Mouse (Mus musculus) stomach, embryonic 15.5 days (tissue): Measurements from ENCODE around the gene Chst11. TPM values are rescaled to one million over a fixed set of nuclear protein-coding genes. Genes with fewer than 3 reads are reported as not detected.

Experiments used
- ATAC-seq: fragments of 200-750 bp; cut with Nextera tagmentation; 2 replicates; pipeline ENCODE4 v1.8.0; 2017; ENCODE audit warnings: low read depth, moderate number of reproducible peaks, moderate TSS enrichment; ENCODE audit not compliant: insufficient read depth, low FRiP score
- H3K27ac ChIP-seq: fragments of 300-500 bp; sonication (generic); 2 replicates; pipeline ENCODE4 v1.5.1; 2015; ENCODE audit warnings: mild to moderate bottlenecking, inconsistent platforms
- H3K27me3 ChIP-seq: fragments of 300-500 bp; sonication (generic); replicated peaks from 2 replicates; pipeline ENCODE4 v1.6.1; 2015; ENCODE audit warnings: inconsistent platforms
- H3K36me3 ChIP-seq: fragments of 300-500 bp; sonication (generic); 2 replicates; pipeline ENCODE4 v1.6.1; 2015; ENCODE audit warnings: inconsistent platforms
- H3K4me1 ChIP-seq: fragments of 300-500 bp; sonication (generic); 2 replicates; pipeline ENCODE4 v1.6.1; 2015; ENCODE audit warnings: inconsistent platforms
- H3K4me2 ChIP-seq: fragments of 300-500 bp; sonication (generic); 2 replicates; pipeline ENCODE4 v1.6.1; 2015; ENCODE audit warnings: mild to moderate bottlenecking, inconsistent platforms
- H3K4me3 ChIP-seq: fragments of 300-500 bp; sonication (generic); replicated peaks from 2 replicates; pipeline ENCODE4 v1.5.1; 2015; ENCODE audit warnings: inconsistent platforms
- H3K9ac ChIP-seq: fragments of 300-500 bp; sonication (generic); 2 replicates; pipeline ENCODE4 v1.6.1; 2015; ENCODE audit warnings: inconsistent platforms
- H3K9me3 ChIP-seq: fragments of 300-500 bp; sonication (generic); 2 replicates; pipeline ENCODE4 v1.6.1; 2016; ENCODE audit warnings: inconsistent platforms
- WGBS: fragments of 180-500 bp; shearing (Covaris S2); methylation state at CpG from one replicate; pipeline ENCODE4 v1.1.7; 2015; 5-methylcytosine and 5-hydroxymethylcytosine counted together
- polyA plus RNA-seq: library from polyadenylated mRNA; unstranded; fragments of >200 nt; fragmentation: Nextera tagmentation; extraction: Ambion mirVana; gene quantifications from 2 replicates; pipeline ENCODE4 v1.2.1, GENCODE M21; 2015

Gene Chst11
- polyA plus RNA-seq, 1 experiment from 2014 or later, result 1.4 TPM

GRCm38 (mm10) chr10:83135963-83136362 lies 150.7 kb downstream of the Chst11 start:
- no peak overlapping the region for H3K4me2 ChIP-seq
- H3K9me3 ChIP-seq, result no peaks in the 10 kb centered on the region
- H3K36me3 ChIP-seq, result no peaks in the 10 kb centered on the region
- no peak overlapping the region for H3K9ac ChIP-seq
- H3K4me3 ChIP-seq, result no peak overlapping the region
- no peaks in the 10 kb centered on the region for H3K27me3 ChIP-seq
- ATAC-seq, result no peak
- 79% methylated on average over 1 of the region's 1 CpGs for WGBS
- no peak overlapping the region for H3K27ac ChIP-seq
- no peaks in the 10 kb centered on the region for H3K4me1 ChIP-seq

DNA sequence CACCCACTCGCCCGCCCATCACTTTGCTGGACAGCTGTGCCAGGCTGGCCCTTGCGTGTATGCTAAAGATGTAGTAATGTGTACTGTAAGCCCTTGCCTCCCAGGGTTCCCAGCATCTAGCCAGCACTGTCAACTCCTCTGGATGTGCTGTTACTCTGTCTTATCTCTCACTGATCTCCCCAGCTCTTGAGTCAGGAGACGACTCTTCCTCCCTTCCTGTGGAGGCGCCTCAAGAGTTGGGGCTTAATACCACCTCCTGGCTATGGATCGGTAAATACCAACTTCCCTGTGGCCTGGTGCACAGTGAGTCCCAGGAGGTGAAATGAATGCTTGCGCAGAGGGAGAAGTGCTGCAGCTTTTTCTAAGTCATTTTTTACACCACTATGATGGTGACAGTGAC lies 151.8 kb downstream of the Chst11 start:
- ATAC-seq, result no peak
- no peak overlapping the region for H3K27ac ChIP-seq
- 80% methylated on average over 7 of the region's 7 CpGs for WGBS
- H3K27me3 ChIP-seq, result no peaks in the 10 kb centered on the region
- H3K4me2 ChIP-seq, result no peak overlapping the region
- H3K9ac ChIP-seq, result no peak overlapping the region
- no peaks in the 10 kb centered on the region for H3K4me1 ChIP-seq
- no peaks in the 10 kb centered on the region for H3K36me3 ChIP-seq
- no peaks in the 10 kb centered on the region for H3K9me3 ChIP-seq
- H3K4me3 ChIP-seq, result no peak overlapping the region

DNA sequence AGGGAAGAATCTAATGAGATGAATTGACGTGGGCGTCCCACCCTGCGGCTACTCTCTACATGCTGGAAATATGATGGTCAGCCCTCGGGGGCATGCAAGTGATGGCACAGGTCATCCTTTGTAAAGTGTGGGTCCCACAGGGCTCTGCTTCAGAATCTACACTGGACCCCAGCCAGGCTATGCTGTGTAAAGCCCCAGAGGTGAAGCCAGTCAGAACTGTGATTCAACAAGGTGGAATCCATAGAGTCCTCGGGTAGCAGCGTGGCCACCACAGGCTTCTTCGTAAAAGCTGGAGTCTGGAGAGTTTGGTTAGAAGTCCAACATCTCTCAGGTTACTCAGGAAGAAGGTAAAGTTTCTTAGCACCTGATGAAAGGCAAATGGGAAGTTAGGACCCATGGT lies 154.0 kb downstream of the Chst11 start:
- Histone ChIP-seq H3K4me2 (no peak overlapping the region), H3K4me3 (no peak overlapping the region), H3K36me3 (no peaks in the 10 kb centered on the region), H3K9me3 (no peaks in the 10 kb centered on the region), H3K27me3 (no peaks in the 10 kb centered on the region), H3K9ac (no peak overlapping the region), H3K27ac (no peak overlapping the region), H3K4me1 (no peaks in the 10 kb centered on the region)
- 94% methylated on average over 7 of the region's 7 CpGs for WGBS
- ATAC-seq, result no peak

- ATAC-seq, result peak; percentile 28; the same call in 1 of the 2 replicates
- Histone ChIP-seq H3K4me3 (no peak overlapping the region), H3K4me1 (no peaks in the 10 kb centered on the region), H3K9me3 (no peaks in the 10 kb centered on the region), H3K27ac (no peak overlapping the region), H3K9ac (no peak overlapping the region), H3K36me3 (no peaks in the 10 kb centered on the region), H3K27me3 (no peaks in the 10 kb centered on the region), H3K4me2 (no peak overlapping the region)
- 57% methylated on average over 16 of the region's 16 CpGs for WGBS
Observed at GRCm38 (mm10) chr10:83140258-83140936, 155.1 kb downstream of the Chst11 start.

- H3K9ac ChIP-seq, result no peak overlapping the region
- 0 out of 2 replicates have a peak, but pooled peaks cover 7% of the 10 kb centered on the region for H3K4me1 ChIP-seq
- WGBS, result 81% methylated on average over 5 of the region's 5 CpGs
- H3K27ac ChIP-seq, result no peak overlapping the region
- no peaks in the 10 kb centered on the region for H3K9me3 ChIP-seq
- no peaks in the 10 kb centered on the region for H3K27me3 ChIP-seq
- H3K4me2 ChIP-seq, result no peak overlapping the region
- no peak for ATAC-seq
- no peak overlapping the region for H3K4me3 ChIP-seq
- H3K36me3 ChIP-seq, result no peaks in the 10 kb centered on the region
Observed at GRCm38 (mm10) chr10:83141434-83141833, 156.1 kb downstream of the Chst11 start.

GRCm38 (mm10) chr10:83143049-83143448 lies 157.8 kb downstream of the Chst11 start:
- Histone ChIP-seq H3K4me1 (0 out of 2 replicates have a peak, but pooled peaks cover 7% of the 10 kb centered on the region), H3K4me2 (no peak overlapping the region), H3K9ac (no peak overlapping the region), H3K36me3 (no peaks in the 10 kb centered on the region), H3K27ac (no peak overlapping the region), H3K4me3 (no peak overlapping the region), H3K27me3 (no peaks in the 10 kb centered on the region), H3K9me3 (no peaks in the 10 kb centered on the region)
- WGBS, result 81% methylated on average over 10 of the region's 10 CpGs
- ATAC-seq, result no peak

- H3K4me1 ChIP-seq, result peaks cover 10% of the 10 kb centered on the region; the same call in 1 of the 2 replicates
- ATAC-seq, result no peak
- H3K4me2 ChIP-seq, result no peak overlapping the region
- no peak overlapping the region for H3K9ac ChIP-seq
- no peaks in the 10 kb centered on the region for H3K27me3 ChIP-seq
- H3K36me3 ChIP-seq, result no peaks in the 10 kb centered on the region
- no peaks in the 10 kb centered on the region for H3K9me3 ChIP-seq
- 58% methylated on average over 14 of the region's 14 CpGs for WGBS
- no peak overlapping the region for H3K4me3 ChIP-seq
- H3K27ac ChIP-seq, result no peak overlapping the region
Observed at GRCm38 (mm10) chr10:83145836-83146235, 160.5 kb downstream of the Chst11 start.

- no peak for ATAC-seq
- Histone ChIP-seq H3K9me3 (no peaks in the 10 kb centered on the region), H3K4me2 (no peak overlapping the region), H3K4me1 (peaks cover 29% of the 10 kb centered on the region), H3K27me3 (no peaks in the 10 kb centered on the region), H3K4me3 (no peak overlapping the region), H3K36me3 (no peaks in the 10 kb centered on the region), H3K9ac (no peak overlapping the region), H3K27ac (no peak overlapping the region)
- WGBS, result 74% methylated on average over 12 of the region's 12 CpGs
Observed at GRCm38 (mm10) chr10:83149342-83150178, 164.3 kb downstream of the Chst11 start.

GRCm38 (mm10) chr10:83150587-83150986 lies 165.3 kb downstream of the Chst11 start:
- no peak overlapping the region for H3K4me3 ChIP-seq
- no peak overlapping the region for H3K9ac ChIP-seq
- no peak overlapping the region for H3K4me2 ChIP-seq
- WGBS, result 60% methylated on average over 7 of the region's 7 CpGs
- H3K4me1 ChIP-seq, result peaks cover 29% of the 10 kb centered on the region
- no peaks in the 10 kb centered on the region for H3K27me3 ChIP-seq
- H3K9me3 ChIP-seq, result no peaks in the 10 kb centered on the region
- H3K36me3 ChIP-seq, result no peaks in the 10 kb centered on the region
- H3K27ac ChIP-seq, result no peak overlapping the region
- peak; percentile 28; the same call in 1 of the 2 replicates for ATAC-seq

DNA sequence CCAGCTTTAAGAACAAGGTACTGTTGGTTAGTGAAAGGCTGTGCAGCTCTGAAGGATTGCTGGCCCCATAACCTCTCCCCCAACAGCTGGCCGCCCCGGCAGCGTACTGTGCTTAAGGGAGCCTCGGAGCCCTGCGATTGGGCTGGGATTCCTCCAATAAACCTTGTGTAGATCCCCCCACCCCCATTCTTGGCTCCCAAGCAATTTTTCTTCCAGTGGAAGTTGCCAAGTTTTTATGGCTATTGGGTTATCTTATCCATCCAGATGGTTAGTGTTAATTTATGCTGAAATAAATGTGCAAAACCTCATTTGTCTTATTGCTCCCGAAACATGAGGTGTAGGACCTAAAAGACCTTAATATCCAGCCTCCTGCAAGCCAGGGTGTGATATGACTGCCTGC lies 166.1 kb downstream of the Chst11 start:
- peaks cover 22% of the 10 kb centered on the region for H3K4me1 ChIP-seq
- no peaks in the 10 kb centered on the region for H3K27me3 ChIP-seq
- no peak overlapping the region for H3K4me3 ChIP-seq
- no peak overlapping the region for H3K4me2 ChIP-seq
- WGBS, result 33% methylated on average over 6 of the region's 6 CpGs
- H3K27ac ChIP-seq, result no peak overlapping the region
- H3K9ac ChIP-seq, result no peak overlapping the region
- H3K36me3 ChIP-seq, result no peaks in the 10 kb centered on the region
- no peak for ATAC-seq
- H3K9me3 ChIP-seq, result no peaks in the 10 kb centered on the region

- no peak for ATAC-seq
- Histone ChIP-seq H3K36me3 (no peaks in the 10 kb centered on the region), H3K4me1 (peaks cover 22% of the 10 kb centered on the region), H3K27ac (no peak overlapping the region), H3K9ac (no peak overlapping the region), H3K9me3 (no peaks in the 10 kb centered on the region), H3K4me2 (0 out of 2 replicates have a peak overlapping the region, but pooled peaks have one; percentile 5), H3K27me3 (no peaks in the 10 kb centered on the region), H3K4me3 (no peak overlapping the region)
- 31% methylated on average over 16 of the region's 16 CpGs for WGBS
Observed at GRCm38 (mm10) chr10:83151896-83152685, 166.8 kb downstream of the Chst11 start.
